Mouse (Mus musculus): Measurements from ENCODE around the gene Vmn2r22. TPM values are rescaled to one million over a fixed set of nuclear protein-coding genes. Genes with fewer than 3 reads are reported as not detected.
"Not testable (repeated sequence)": the region's sequence is repeated elsewhere in the genome, so short reads cannot be mapped to it uniquely, and the experiment has no call there.

Gene Vmn2r22
- not detected in 2 replicates for polyA plus RNA-seq (2014; fragmentation: Nextera tagmentation; extraction: Ambion mirVana)

DNA sequence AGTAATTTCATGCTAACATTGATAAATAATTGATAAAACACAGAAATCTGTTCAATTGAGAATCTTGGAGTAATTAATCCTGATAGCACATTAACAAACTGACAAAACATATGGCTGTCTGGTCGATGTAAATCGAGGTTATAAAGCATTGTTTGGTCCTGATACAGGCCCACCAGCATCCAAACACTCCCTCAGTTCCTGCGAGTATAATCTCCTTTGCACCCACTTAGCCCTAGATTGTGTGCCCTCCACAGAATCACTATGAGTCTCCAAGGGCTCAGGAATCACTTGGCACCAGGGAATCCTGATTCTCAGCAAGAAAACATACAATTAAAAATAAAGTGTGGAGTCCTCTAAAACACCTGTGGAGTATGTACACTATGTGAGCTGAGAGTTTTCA is at the start of gene Vmn2r22:
Gene Vmn2r22, minus strand, starts transcription at position 101 of the 400 bp plus-strand sequence.
- H3K9ac ChIP-seq (ENCODE audit: low read depth, low read length); DNase-seq (ENCODE audit: low spot score): not testable (repeated sequence)

GRCm38 (mm10) chr6:123697213-123697612 is 46.7 kb upstream of the Vmn2r22 start:
- ATAC-seq (ENCODE audit: low read depth) (no peak), DNase-seq (ENCODE audit: low spot score) (no peak)
- Histone ChIP-seq H3K36me3 (ENCODE audit: control insufficient read depth, insufficient read depth, low read length) (no peaks in the 10 kb centered on the region), H3K27me3 (replicated peaks; ENCODE audit: control insufficient read depth, insufficient read depth, low read length) (no peaks in the 10 kb centered on the region), H3K4me2 (ENCODE audit: low read depth, low read length) (no peak overlapping the region), H3K9ac (ENCODE audit: low read depth, low read length) (no peak overlapping the region), H3K9me3 (ENCODE audit: control insufficient read depth, low read length) (no peaks in the 10 kb centered on the region), H3K4me1 (ENCODE audit: control insufficient read depth, insufficient read depth, low read length) (no peaks in the 10 kb centered on the region), H3K27ac (replicated peaks; ENCODE audit: low read depth, low read length) (no peak overlapping the region), H3K4me3 (ENCODE audit: low read depth, low read length) (no peak overlapping the region)

More for the DNA sequence above, at the start of gene Vmn2r22:
- H3K4me3 ChIP-seq (ENCODE audit: low read depth, low read length); H3K9me3 ChIP-seq (ENCODE audit: control insufficient read depth, low read length); H3K27me3 ChIP-seq (replicated peaks; ENCODE audit: control insufficient read depth, insufficient read depth, low read length); ATAC-seq (ENCODE audit: low read depth); H3K4me1 ChIP-seq (ENCODE audit: control insufficient read depth, insufficient read depth, low read length); H3K36me3 ChIP-seq (ENCODE audit: control insufficient read depth, insufficient read depth, low read length); H3K4me2 ChIP-seq (ENCODE audit: low read depth, low read length); H3K27ac ChIP-seq (replicated peaks; ENCODE audit: low read depth, low read length): not testable (repeated sequence)
- 62% methylated on average over 3 of the region's 3 CpGs for WGBS

DNA sequence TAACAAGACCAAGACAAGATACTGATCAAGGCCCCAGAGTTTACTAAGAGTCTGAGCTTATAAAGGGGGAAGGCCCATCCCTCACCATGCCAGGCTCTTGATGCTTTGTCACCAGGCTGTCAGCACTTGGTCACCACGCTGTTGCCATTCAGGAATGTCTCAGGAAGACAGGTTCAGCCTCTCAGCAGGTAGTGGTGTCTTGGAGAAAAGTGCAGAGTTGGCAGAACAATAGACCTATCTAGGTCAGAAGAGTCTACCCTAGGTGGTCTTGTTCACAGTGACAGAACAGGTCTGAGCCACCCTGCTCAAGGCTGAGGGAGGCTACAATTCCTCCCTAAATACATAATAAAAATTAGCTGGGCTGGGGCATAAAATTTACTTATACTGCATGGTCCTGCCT is 46.1 kb upstream of the Vmn2r22 start:
- not testable (repeated sequence) for H3K4me2 ChIP-seq (ENCODE audit: low read depth, low read length); H3K9me3 ChIP-seq (ENCODE audit: control insufficient read depth, low read length); H3K27ac ChIP-seq (replicated peaks; ENCODE audit: low read depth, low read length); H3K36me3 ChIP-seq (ENCODE audit: control insufficient read depth, insufficient read depth, low read length); H3K27me3 ChIP-seq (replicated peaks; ENCODE audit: control insufficient read depth, insufficient read depth, low read length); H3K4me1 ChIP-seq (ENCODE audit: control insufficient read depth, insufficient read depth, low read length); ATAC-seq (ENCODE audit: low read depth); H3K4me3 ChIP-seq (ENCODE audit: low read depth, low read length); DNase-seq (ENCODE audit: low spot score); H3K9ac ChIP-seq (ENCODE audit: low read depth, low read length)
- WGBS: 25% methylated on average over 1 of the region's 1 CpGs

DNA sequence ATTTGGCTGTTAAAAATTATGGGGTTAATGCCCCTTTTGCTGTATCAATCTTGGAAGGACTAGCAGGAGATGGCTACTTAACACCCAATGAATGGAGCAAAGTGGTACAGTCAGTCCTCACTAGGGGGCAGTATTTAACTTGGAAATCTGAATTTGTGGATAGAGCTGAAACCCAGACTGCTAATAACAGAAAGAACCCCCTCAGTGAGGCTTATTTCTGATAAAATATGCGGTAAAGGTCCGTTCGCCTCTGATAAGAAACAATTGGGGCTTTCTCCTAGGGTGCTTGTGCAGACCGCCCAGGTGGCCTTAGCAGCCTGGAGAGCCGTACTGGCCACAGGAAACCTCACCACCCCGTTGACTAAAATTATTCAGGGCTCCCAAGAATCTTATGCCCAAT is 6.5 kb upstream of the Vmn2r22 start:
- H3K36me3 ChIP-seq (ENCODE audit: control insufficient read depth, insufficient read depth, low read length): no peaks in the 10 kb centered on the region
- 71% methylated on average over 6 of the region's 6 CpGs for WGBS
- ATAC-seq (ENCODE audit: low read depth) (no peak), DNase-seq (ENCODE audit: low spot score) (peak; percentile 1)
- H3K4me2 ChIP-seq (ENCODE audit: low read depth, low read length): no peak overlapping the region
- no peaks in the 10 kb centered on the region for H3K27me3 ChIP-seq (replicated peaks; ENCODE audit: control insufficient read depth, insufficient read depth, low read length)
- no peak overlapping the region for H3K4me3 ChIP-seq (ENCODE audit: low read depth, low read length)
- no peak overlapping the region for H3K27ac ChIP-seq (replicated peaks; ENCODE audit: low read depth, low read length)
- no peaks in the 10 kb centered on the region for H3K4me1 ChIP-seq (ENCODE audit: control insufficient read depth, insufficient read depth, low read length)
- H3K9ac ChIP-seq (ENCODE audit: low read depth, low read length): no peak overlapping the region
- no peaks in the 10 kb centered on the region for H3K9me3 ChIP-seq (ENCODE audit: control insufficient read depth, low read length)

DNA sequence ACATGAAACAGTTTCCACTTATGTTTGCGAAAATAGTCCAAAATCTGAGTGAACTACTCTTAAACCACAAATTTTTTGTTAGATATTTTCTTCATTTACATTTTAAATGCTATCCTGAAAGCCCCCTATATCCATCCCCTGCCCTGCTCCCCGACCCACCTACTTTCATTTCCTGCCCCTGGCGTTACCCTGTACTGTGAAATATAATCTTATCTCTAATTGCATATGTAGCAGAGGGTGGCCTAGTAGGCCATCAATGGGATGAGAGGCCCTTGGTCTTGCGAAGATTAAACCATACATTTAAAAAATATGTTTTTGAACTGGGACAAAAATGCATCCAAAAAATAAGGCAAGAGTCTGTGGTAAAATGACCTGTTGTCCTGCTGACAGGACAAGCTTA is 11.1 kb downstream of the Vmn2r22 start:
- H3K36me3 ChIP-seq (ENCODE audit: control insufficient read depth, insufficient read depth, low read length); DNase-seq (ENCODE audit: low spot score); H3K4me2 ChIP-seq (ENCODE audit: low read depth, low read length); H3K27ac ChIP-seq (replicated peaks; ENCODE audit: low read depth, low read length); H3K4me1 ChIP-seq (ENCODE audit: control insufficient read depth, insufficient read depth, low read length); ATAC-seq (ENCODE audit: low read depth); H3K9me3 ChIP-seq (ENCODE audit: control insufficient read depth, low read length); H3K9ac ChIP-seq (ENCODE audit: low read depth, low read length); H3K4me3 ChIP-seq (ENCODE audit: low read depth, low read length); H3K27me3 ChIP-seq (replicated peaks; ENCODE audit: control insufficient read depth, insufficient read depth, low read length): not testable (repeated sequence)
- WGBS: 78% methylated on average over 4 of the region's 4 CpGs

DNA sequence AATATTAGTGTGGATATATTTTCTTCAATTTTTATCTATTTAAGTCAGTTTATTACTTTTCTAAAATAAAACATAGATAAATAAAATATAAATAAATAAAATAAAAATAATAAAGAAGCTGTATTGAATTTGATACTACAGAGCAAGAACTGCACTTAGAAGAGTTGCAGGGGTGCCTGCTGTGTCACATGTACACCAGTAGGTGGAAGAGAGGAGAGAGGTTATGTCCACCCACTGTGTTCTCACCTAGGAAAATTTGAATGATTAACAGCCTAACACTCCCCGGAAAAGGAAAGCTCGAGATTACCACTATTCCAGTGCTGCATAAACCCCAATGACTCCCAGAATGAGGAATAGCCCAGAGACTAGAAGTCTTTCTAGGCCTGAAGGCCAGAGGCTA is 26.7 kb downstream of the Vmn2r22 start:
- not testable (repeated sequence) for H3K9me3 ChIP-seq (ENCODE audit: control insufficient read depth, low read length); H3K36me3 ChIP-seq (ENCODE audit: control insufficient read depth, insufficient read depth, low read length); H3K27me3 ChIP-seq (replicated peaks; ENCODE audit: control insufficient read depth, insufficient read depth, low read length); H3K4me2 ChIP-seq (ENCODE audit: low read depth, low read length); H3K4me1 ChIP-seq (ENCODE audit: control insufficient read depth, insufficient read depth, low read length); H3K27ac ChIP-seq (replicated peaks; ENCODE audit: low read depth, low read length); DNase-seq (ENCODE audit: low spot score); H3K9ac ChIP-seq (ENCODE audit: low read depth, low read length); H3K4me3 ChIP-seq (ENCODE audit: low read depth, low read length); ATAC-seq (ENCODE audit: low read depth)
- WGBS: no CpG with 5 or more reads among the region's 2 CpGs

GRCm38 (mm10) chr6:123588368-123588767 is 62.2 kb downstream of the Vmn2r22 start:
- ATAC-seq (ENCODE audit: low read depth): not testable (repeated sequence)
- no CpG with 5 or more reads among the region's 5 CpGs for WGBS

GRCm38 (mm10) chr6:123587796-123588328 is 62.7 kb downstream of the Vmn2r22 start:
- not testable (repeated sequence) for H3K4me1 ChIP-seq (ENCODE audit: control insufficient read depth, insufficient read depth, low read length); ATAC-seq (ENCODE audit: low read depth); H3K9ac ChIP-seq (ENCODE audit: low read depth, low read length); H3K36me3 ChIP-seq (ENCODE audit: control insufficient read depth, insufficient read depth, low read length); H3K4me3 ChIP-seq (ENCODE audit: low read depth, low read length); H3K4me2 ChIP-seq (ENCODE audit: low read depth, low read length); H3K27ac ChIP-seq (replicated peaks; ENCODE audit: low read depth, low read length); DNase-seq (ENCODE audit: low spot score); H3K9me3 ChIP-seq (ENCODE audit: control insufficient read depth, low read length); H3K27me3 ChIP-seq (replicated peaks; ENCODE audit: control insufficient read depth, insufficient read depth, low read length)
- no CpG with 5 or more reads among the region's 2 CpGs for WGBS

More at GRCm38 (mm10) chr6:123588368-123588767, 62.2 kb downstream of the Vmn2r22 start:
- H3K4me2 ChIP-seq (ENCODE audit: low read depth, low read length); H3K4me3 ChIP-seq (ENCODE audit: low read depth, low read length); H3K9ac ChIP-seq (ENCODE audit: low read depth, low read length); H3K4me1 ChIP-seq (ENCODE audit: control insufficient read depth, insufficient read depth, low read length); H3K27me3 ChIP-seq (replicated peaks; ENCODE audit: control insufficient read depth, insufficient read depth, low read length); DNase-seq (ENCODE audit: low spot score); H3K9me3 ChIP-seq (ENCODE audit: control insufficient read depth, low read length); H3K27ac ChIP-seq (replicated peaks; ENCODE audit: low read depth, low read length); H3K36me3 ChIP-seq (ENCODE audit: control insufficient read depth, insufficient read depth, low read length): not testable (repeated sequence)

GRCm38 (mm10) chr6:123583988-123584387 is 66.5 kb downstream of the Vmn2r22 start:
- H3K4me2 ChIP-seq (ENCODE audit: low read depth, low read length); H3K9me3 ChIP-seq (ENCODE audit: control insufficient read depth, low read length); H3K9ac ChIP-seq (ENCODE audit: low read depth, low read length); H3K4me3 ChIP-seq (ENCODE audit: low read depth, low read length); H3K27ac ChIP-seq (replicated peaks; ENCODE audit: low read depth, low read length); H3K4me1 ChIP-seq (ENCODE audit: control insufficient read depth, insufficient read depth, low read length); H3K27me3 ChIP-seq (replicated peaks; ENCODE audit: control insufficient read depth, insufficient read depth, low read length); H3K36me3 ChIP-seq (ENCODE audit: control insufficient read depth, insufficient read depth, low read length); DNase-seq (ENCODE audit: low spot score); ATAC-seq (ENCODE audit: low read depth): not testable (repeated sequence)
- no CpG with 5 or more reads among the region's 1 CpGs for WGBS

All from embryonic facial prominence, embryonic 14.5 days (tissue).